Mouse (Mus musculus): Measurements from ENCODE around the gene Sdr39u1. TPM values are rescaled to one million over a fixed set of nuclear protein-coding genes. Genes with fewer than 3 reads are reported as not detected.

The Sdr39u1 gene
- 100 to 1,000 TPM; 101 to 123 (median 111) TPM for total RNA-seq (2022)

- DNase-seq (ENCODE audit: low spot score in 2 of 2), result peak; percentile 46 to 93
Measured at GRCm38 (mm10) chr14:55899701-55900413, at the start of gene Sdr39u1. Sdr39u1 (minus strand) TSS chr14:55900293.

- DNase-seq (ENCODE audit: low spot score in 2 of 2), result no peak
Measured at GRCm38 (mm10) chr14:55946269-55946969, 46.3 kb upstream of the Sdr39u1 start.

GRCm38 (mm10) chr14:55944575-55944974, 44.5 kb upstream of the Sdr39u1 start, which contains the start of gene Cma1:
Cma1 (minus strand) TSS chr14:55944675.
- DNase-seq (ENCODE audit: low spot score in 2 of 2), result no peak

- no peak for DNase-seq (ENCODE audit: low spot score in 2 of 2)
Measured at GRCm38 (mm10) chr14:55943601-55944000, 43.5 kb upstream of the Sdr39u1 start.

- DNase-seq (ENCODE audit: low spot score in 2 of 2), result no peak
Measured at GRCm38 (mm10) chr14:55940070-55940800, 40.1 kb upstream of the Sdr39u1 start.

GRCm38 (mm10) chr14:55933586-55933985, 33.5 kb upstream of the Sdr39u1 start:
- DNase-seq (ENCODE audit: low spot score in 2 of 2), result no peak

- no peak for DNase-seq (ENCODE audit: low spot score in 2 of 2)
Measured at GRCm38 (mm10) chr14:55929263-55929997, 29.3 kb upstream of the Sdr39u1 start.

- no peak for DNase-seq (ENCODE audit: low spot score in 2 of 2)
Measured at GRCm38 (mm10) chr14:55926847-55927246, 26.8 kb upstream of the Sdr39u1 start.

- DNase-seq (ENCODE audit: low spot score in 2 of 2), result no peak
Measured at GRCm38 (mm10) chr14:55922475-55923232, 22.6 kb upstream of the Sdr39u1 start.

- DNase-seq (ENCODE audit: low spot score in 2 of 2), result no peak
Measured at GRCm38 (mm10) chr14:55918240-55919082, 18.4 kb upstream of the Sdr39u1 start.

GRCm38 (mm10) chr14:55913406-55913805, 13.3 kb upstream of the Sdr39u1 start:
- no peak for DNase-seq (ENCODE audit: low spot score in 2 of 2)

GRCm38 (mm10) chr14:55905518-55905917, 5.4 kb upstream of the Sdr39u1 start:
- DNase-seq (ENCODE audit: low spot score in 2 of 2), result no peak

GRCm38 (mm10) chr14:55900414-55900755, 292 bp upstream of the Sdr39u1 start:
- DNase-seq (ENCODE audit: low spot score in 2 of 2), result peak in 1 of 2 experiments; percentile 44

- DNase-seq (ENCODE audit: low spot score in 2 of 2), result no peak
Measured at GRCm38 (mm10) chr14:55898947-55899346, 1.1 kb downstream of the Sdr39u1 start.

- DNase-seq (ENCODE audit: low spot score in 2 of 2), result no peak
Measured at GRCm38 (mm10) chr14:55897671-55898070, 2.4 kb downstream of the Sdr39u1 start.

GRCm38 (mm10) chr14:55886571-55887382, 13.3 kb downstream of the Sdr39u1 start:
- no peak for DNase-seq (ENCODE audit: low spot score in 2 of 2)

- DNase-seq (ENCODE audit: low spot score in 2 of 2), result no peak
Measured at GRCm38 (mm10) chr14:55885791-55886271, 14.3 kb downstream of the Sdr39u1 start.

- no peak for DNase-seq (ENCODE audit: low spot score in 2 of 2)
Measured at GRCm38 (mm10) chr14:55885114-55885790, 14.8 kb downstream of the Sdr39u1 start.
